Mouse (Mus musculus) CD8-positive naive resting alpha-beta T cell, adult 2 months (primary cell): ENCODE results near the gene Atp6v1e1.
A peak's percentile ranks its signal among the peaks of the same experiment; 100 is the strongest.
"Not testable (repeated sequence)": the region's sequence is repeated elsewhere in the genome, so short reads cannot be mapped to it uniquely, and the experiment has no call there.

Source experiments
- DNase-seq, 2 experiments: peaks; one replicate each; pipeline ENCODE4 v3.0.0; 2022; ENCODE audit warnings: low read depth in 2 of 2, low spot score in 2 of 2

Gene Atp6v1e1

GRCm38 (mm10) chr6:120820941-120821340 is 1.7 kb downstream of the Atp6v1e1 start:
- no peak for DNase-seq

GRCm38 (mm10) chr6:120820144-120820543 is 2.4 kb downstream of the Atp6v1e1 start:
- no peak for DNase-seq

GRCm38 (mm10) chr6:120819294-120819693 is 3.3 kb downstream of the Atp6v1e1 start:
- DNase-seq = no peak

DNA sequence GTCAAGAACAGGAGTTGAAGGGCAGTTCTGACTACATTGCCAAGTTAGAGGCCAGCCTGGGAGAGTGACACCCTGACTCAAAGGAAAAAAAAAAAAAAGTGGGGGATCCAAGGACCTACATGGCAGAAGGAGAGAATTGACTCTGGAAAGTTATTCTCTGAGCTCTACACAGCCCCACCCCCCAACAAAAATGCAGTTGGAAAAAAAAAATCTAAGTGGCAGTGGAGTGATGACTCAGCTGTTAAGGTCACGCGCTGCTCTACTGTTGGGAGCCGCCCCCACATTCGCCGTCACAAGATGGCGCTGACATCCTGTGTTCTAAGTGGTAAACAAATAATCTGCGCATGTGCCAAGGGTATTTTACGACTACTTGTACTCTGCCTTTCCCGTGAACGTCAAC is 10.6 kb downstream of the Atp6v1e1 start:
- not testable (repeated sequence) for DNase-seq

DNA sequence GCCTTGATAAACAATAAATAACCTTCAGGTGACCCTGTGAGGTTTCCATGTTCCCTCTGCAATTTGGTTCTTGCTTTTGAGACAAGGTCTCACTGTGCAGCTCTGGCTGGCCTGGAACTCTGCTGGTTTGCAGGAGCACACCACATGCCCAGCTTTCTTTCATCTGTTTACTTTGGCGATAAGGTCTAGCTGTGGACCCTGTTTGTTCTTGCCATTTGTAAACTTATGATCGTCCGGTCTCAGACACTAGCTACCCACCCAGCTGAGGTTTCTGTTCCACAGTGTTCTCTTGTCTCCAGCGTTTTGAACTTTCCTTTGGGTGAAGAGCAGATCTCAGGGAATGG is 14.9 kb downstream of the Atp6v1e1 start:
- no peak for DNase-seq

GRCm38 (mm10) chr6:120806999-120807737 is 15.4 kb downstream of the Atp6v1e1 start:
- DNase-seq = no peak

DNA sequence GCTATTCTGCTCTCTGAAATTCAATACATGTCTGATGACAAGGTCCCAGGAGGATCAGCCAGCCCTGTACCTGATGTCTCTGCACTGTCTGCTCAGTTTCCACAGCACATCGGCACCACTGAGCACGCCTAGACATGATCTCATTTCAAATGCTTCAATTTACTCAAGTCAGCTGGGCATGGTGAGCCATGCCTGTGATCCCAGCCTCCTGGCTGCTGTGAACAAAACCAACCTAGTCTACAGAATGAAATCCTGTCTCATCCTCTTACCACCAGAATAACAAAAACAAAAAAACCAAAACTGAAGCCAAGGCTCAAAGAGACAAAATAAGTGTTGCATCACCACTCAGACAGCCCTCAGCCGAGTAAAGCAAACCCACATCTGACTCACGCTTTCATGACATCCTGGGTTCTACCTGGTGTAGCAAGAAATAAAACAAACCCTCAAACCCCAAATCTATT is 23.0 kb downstream of the Atp6v1e1 start:
- peak; percentile 16 to 41 for DNase-seq

GRCm38 (mm10) chr6:120798905-120799304 is 23.7 kb downstream of the Atp6v1e1 start:
- no peak for DNase-seq

- no peak for DNase-seq
Observed at GRCm38 (mm10) chr6:120798019-120798418, 24.6 kb downstream of the Atp6v1e1 start.

- DNase-seq = no peak
Observed at GRCm38 (mm10) chr6:120796111-120796510, 26.5 kb downstream of the Atp6v1e1 start.

DNA sequence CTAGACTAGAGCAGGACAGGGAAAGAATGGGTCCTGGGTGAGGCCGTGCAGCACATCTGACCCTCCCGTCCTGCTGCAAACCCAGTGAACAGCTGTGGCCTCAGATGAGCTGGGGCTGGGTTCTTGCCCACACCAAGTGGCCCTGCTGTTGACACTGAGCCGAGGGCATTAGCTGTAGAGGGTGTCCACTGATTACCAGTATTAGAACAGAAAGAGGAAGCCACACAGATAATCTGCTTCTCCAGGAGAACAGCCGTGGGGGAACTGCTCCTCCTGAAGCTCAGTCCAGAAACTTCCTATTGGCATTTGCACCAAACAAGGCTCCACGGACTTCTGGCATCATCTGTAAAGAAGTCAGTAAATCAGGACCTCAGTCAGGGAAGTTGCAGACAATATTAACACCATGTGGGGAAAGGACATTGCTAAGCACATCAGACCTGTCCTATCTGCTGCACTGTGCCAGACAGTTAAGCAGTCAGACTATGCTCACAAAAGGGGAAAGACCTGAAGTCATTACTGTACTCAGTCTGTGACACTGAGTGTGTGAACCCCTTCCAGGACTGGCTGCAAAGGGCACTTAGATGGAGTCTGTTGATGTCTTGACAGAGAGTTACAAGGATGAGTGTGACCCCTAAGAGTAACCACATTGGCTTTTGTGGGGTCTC is 27.0 kb downstream of the Atp6v1e1 start:
- DNase-seq = no peak

DNA sequence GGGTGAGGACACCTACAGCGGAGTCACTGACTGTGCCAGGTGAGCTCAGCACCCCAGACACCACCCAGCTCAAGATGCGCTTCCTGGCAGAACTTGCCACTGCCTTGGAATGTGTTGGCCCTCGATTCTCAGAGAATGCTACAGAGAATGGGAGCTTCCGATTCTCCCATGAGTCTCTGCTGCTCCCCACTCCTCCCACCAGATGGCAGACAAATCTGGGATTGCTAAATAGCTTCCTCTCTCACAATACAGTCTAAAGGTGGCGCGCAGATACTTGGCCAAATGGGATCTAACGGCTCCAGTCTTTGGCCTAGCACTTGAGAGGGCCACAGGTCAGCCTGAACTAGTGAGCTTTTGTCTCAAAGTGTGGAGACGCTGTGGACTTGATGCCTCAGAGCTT is 29.6 kb downstream of the Atp6v1e1 start:
- DNase-seq = no peak

GRCm38 (mm10) chr6:120790717-120791116 is 31.9 kb downstream of the Atp6v1e1 start:
- DNase-seq = no peak

GRCm38 (mm10) chr6:120790153-120790552 is 32.4 kb downstream of the Atp6v1e1 start:
- DNase-seq = no peak

DNA sequence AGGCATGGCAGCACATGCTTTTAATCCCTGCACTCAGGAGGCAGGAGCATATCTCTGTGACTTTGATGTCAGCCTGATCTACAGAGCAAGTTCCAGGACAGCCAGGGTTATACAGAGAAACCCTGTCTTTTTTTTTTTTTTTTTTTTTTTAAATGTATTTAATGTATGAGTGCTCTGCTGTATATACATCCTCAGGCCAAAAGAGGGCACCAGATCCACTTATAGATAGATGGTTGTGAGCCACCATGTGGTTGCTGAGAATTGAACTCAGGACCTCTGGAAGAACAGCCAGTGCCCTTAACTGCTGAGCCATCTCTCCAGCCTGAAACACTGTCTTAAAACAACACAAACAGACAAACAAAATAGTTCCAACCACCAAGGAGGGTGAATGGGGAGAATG is 33.7 kb downstream of the Atp6v1e1 start:
- no peak for DNase-seq

GRCm38 (mm10) chr6:120788068-120788607 is 34.5 kb downstream of the Atp6v1e1 start:
- DNase-seq = no peak

DNA sequence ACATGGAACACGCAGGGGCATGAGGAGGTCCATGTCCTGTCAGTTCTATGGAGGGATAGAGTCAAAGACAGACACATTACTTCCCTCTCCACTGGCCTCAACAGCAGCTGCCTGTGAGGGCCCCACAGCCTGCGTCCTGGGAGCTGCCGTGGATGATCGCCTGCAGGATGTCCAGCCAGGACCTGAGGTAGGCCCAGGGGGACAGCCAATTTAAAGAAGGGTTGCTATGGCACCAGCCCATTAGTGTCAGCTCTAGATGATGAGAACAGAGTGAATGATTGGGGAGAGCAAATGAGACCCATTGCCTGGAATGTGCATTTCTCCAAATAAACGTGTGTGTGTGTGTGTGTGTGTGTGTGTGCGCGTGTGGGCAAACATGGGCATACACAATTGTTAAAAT is 38.2 kb downstream of the Atp6v1e1 start:
- no peak for DNase-seq

DNA sequence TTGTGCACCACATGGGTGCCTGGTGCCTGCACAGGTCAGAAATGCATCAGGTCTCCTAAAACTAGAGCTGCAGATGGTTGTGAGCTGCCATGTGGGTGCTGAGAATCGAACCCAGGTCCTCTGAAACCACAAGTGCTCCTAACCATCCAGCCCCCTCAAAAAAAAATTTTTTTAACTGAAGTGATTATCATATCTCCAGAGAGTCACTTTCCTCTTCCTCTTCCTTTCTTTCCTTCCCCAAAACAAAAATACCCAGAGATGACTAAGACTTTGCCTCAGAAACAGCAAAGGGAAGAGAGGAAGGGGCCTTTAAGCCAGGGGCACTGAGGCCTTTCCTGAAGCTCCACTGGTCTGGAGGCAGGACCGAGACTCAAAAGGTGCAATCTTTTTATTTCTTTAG is 39.6 kb downstream of the Atp6v1e1 start:
- DNase-seq = no peak

- DNase-seq = no peak
Observed at GRCm38 (mm10) chr6:120778226-120778625, 44.4 kb downstream of the Atp6v1e1 start.

DNA sequence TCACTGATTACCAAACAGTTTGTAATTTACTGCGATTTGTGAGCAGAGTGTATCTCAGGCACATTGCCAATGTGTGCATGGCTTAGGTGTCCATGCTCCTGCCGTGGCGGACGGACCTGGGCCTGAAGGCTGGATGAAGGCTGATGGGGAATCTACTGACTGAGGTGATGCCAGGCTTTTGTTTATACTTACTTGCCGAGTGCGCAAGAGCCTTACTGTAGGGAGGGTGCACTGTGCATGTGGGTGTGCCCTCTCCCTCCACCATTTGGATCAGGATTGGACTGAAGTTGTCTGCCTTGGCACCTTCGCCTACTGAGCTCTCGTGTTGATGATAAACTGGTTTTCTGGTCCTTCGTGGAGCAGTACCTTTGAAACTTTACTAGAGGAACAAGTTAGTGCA is 45.1 kb downstream of the Atp6v1e1 start:
- DNase-seq = no peak

DNA sequence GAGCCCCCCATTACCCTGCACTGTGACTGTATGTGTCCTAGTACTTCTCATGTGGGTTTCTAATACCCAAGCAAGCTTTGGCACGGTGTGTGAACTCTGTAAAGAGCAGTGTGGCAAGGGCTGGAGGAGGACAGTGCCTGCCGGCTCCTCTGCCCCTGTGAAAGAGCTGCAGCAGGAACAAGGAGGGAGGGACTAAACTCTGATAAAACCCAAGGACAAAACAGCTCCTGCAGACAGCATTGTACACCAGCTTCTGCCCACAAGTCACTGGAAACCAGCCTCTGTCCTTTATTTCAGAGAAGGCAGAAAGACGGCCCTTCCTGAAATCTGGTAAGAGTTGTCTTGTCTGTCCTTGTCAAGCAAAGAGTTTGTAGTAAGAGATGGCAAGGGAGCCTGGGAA is 46.3 kb downstream of the Atp6v1e1 start:
- DNase-seq = no peak

DNA sequence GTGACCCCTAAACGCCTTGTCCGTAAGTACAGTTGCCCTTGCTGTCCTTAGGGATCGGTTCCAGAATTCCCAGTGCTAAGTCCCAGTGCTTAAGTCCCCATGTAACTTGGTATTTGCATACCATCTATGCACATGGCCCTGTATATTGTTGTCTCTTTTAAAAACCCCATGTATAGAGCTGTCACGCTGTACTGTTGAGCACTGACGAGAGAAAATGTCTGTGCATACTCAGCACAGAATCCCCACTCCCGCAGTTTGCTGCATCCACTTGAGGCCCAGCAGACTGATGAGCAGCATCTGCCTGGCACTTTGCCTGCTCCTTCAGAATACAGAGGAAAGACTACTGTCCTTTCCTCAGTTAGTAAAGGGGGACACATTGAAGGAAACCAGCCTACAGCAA is 48.8 kb downstream of the Atp6v1e1 start:
- no peak for DNase-seq
